Mouse (Mus musculus) heart, adult 2 months (tissue): ENCODE measurements at regions not wholly inside any gene's neighbourhood (a gene's known extent, or its start where the extent isn't known, plus 50 kb on each side); places are given as distances from the start of the nearest gene placed in this dataset.

Experiments used
- CTCF ChIP-seq: fragments of 200-600 bp; IDR thresholded peaks from 2 replicates; pipeline ENCODE4 v1.8.1; 2022; ENCODE audit warnings: antibody characterized with exemption, mild to moderate bottlenecking, moderate library complexity
- EP300 ChIP-seq: fragments of 200-500 bp; IDR thresholded peaks from 2 replicates; pipeline ENCODE4 v1.6.1; 2011; ENCODE audit warnings: low read depth, low read length, control low read depth; ENCODE audit not compliant: insufficient read depth

- TF ChIP-seq CTCF (no peak), EP300 (no peak)
These were observed 63.2 kb upstream of the Tmc3 start for GRCm38 (mm10) chr7:83521511-83521910.
